Mouse (Mus musculus) cerebellum, adult 11 months (tissue): ENCODE measurements around the gene Nfix.

Experiments used
- DNase-seq: peaks from one replicate; pipeline ENCODE4 v3.0.0; 2022

Gene Nfix

DNA sequence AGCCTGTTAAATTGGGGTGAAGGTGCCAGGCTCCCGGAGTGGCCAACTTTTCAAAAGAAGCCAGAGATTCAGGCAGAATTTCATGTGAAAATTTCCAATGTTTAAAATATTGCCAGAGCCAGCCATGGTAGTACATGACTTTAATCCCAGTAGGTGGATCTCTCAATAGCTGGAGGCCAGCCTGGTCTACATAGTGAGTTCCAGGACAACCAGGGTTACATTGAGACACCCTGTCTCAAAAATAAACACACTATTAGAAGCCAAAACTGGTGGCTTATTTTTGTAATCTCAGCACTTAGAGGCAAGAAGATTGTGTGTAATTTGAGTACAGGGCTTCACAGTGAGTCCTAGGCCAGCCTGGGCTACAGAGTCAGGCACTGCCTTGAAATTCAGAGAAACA lies 90.2 kb downstream of the Nfix start:
- no peak for DNase-seq

GRCm38 (mm10) chr8:84708774-84709475 lies 91.2 kb downstream of the Nfix start:
- peak; percentile 88 for DNase-seq

DNA sequence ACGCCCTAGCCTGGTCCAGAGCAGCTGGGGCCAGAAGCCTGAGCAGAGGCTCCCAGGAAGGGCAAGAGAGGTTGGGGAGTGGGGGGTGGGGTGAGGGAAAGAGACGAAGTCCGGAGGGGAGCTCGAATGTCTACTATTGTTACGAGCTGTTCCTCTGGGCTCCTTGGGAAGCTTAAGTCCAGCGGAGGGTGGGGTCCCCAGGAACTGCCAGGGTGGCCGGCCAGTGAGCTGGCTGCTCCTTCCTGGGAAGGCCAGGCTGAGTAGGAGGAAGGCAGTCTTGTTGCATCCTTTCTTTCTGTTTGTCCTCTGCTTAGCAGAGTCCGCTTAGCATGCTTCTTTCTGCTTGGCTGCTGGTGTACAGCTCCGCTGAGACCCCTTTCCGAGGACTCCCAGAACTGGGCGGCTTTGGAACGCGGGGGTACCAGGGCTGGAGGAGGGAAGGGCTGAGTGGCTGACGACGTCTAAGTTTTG lies 92.0 kb downstream of the Nfix start:
- DNase-seq = no peak

DNA sequence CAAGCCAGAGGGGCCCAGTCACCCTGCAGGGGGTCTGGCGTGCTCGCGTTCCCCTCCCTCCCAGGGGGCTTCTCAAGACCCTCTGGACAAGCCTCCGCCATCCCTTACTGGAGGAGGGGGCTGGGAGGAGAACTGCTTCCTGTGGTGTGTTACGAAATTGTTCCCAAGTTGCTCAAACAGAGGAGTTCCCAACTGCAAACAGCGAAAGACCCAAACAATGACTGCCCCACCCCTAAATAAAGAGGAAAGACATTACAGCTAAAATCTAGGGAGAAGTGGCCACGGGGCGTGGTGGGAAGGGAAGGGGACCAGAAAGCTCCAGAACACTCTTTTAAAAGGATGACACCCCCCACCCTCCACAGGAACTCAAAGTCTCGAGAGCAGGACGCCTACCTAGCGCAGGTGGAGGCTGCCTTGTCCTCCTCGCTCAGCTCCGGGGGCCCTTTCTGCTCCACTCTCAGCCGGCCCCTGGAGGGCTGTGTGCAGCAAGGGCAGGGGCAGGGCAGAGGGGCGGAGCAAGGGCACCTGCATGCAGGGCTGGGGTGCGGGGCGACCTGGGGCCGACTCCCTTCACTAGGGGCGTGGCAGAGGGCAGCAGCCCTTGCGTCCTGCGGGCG lies 92.8 kb downstream of the Nfix start:
- no peak for DNase-seq

- DNase-seq = no peak
These were observed 93.4 kb downstream of the Nfix start for GRCm38 (mm10) chr8:84706610-84707266.

GRCm38 (mm10) chr8:84705960-84706359 lies 94.2 kb downstream of the Nfix start:
- DNase-seq = no peak

- DNase-seq = no peak
These were observed 95.0 kb downstream of the Nfix start for GRCm38 (mm10) chr8:84704867-84705831.

DNA sequence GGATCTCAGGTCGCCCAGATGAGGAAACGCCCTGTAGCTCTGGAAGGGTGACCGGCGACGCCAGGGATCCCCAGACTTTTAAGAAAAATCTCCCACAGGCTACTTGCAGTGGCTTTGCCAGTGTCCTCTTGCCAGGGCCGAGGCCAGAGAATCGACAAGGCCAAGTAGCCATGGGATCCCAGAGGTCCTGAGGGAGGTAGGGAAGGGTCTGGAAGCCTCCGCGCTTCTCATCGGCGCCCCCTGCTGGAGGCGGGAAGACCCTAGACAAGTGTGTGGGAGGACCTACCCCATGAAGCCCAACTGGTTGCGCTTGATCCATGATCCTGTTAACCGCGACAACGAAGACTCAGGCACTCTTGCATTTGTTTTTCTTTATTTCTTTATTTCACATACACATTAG lies 95.8 kb downstream of the Nfix start:
- DNase-seq = peak; percentile 63

DNA sequence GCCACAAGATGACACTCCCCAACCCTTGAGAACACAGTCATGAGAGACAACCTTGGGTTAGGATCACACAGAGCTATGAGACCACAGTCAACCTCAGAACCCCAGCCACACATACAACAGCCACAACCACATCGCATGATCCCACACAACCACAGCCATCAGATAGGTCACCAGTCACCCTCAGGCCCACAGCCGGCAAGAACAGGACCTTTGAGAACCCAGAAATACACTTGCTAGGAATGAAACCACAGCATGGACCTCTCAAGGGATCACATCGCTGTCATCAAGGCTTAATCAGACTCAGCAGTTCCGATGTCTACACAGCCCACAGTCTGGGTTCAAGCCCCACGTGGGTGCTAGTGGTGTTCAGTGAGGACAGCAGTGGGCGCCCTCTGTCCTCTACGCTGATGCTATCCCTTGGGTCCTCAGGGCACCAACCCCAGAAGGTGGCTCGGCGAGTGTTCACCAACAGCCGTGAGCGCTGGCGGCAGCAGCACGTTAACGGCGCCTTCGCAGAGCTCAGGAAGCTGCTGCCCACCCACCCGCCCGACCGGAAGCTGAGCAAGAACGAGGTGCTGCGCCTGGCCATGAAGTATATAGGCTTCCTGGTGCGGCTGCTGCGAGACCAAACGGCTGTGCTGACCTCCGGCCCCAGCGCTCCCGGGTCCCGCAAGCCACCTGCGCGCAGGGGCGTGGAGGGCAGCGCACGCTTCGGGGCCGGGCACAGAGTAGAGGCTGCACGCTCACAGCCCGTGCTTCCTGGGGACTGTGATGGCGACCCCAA lies 96.5 kb downstream of the Nfix start:
- no peak for DNase-seq

GRCm38 (mm10) chr8:84702963-84703465 lies 97.1 kb downstream of the Nfix start:
- no peak for DNase-seq

DNA sequence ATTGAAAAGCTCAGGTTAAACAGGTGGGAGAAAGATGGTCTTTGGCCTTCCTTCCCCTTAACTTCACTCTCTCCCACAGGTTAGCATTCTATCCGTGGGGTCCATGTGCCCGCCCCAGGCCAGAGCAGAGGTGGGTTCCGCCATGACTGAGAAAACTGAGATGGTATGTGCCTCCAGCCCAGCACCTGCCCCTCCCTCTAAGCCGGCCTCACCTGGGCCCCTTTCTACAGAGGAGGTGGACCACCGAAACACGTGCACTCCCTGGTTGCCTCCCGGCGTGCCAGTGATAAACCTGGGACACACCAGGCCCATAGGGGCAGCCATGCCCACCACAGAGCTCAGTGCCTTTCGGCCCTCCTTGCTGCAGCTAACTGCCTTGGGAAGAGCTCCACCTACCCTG lies 97.6 kb downstream of the Nfix start:
- no peak for DNase-seq

- no peak for DNase-seq
These were observed 98.9 kb downstream of the Nfix start, which contains the start of gene Lyl1 for GRCm38 (mm10) chr8:84700941-84701911. TSS of gene Lyl1 (plus strand) at chr8:84701457.

- no peak for DNase-seq
These were observed 99.6 kb downstream of the Nfix start for GRCm38 (mm10) chr8:84700526-84700925.

GRCm38 (mm10) chr8:84699861-84700322 lies 100.3 kb downstream of the Nfix start:
- no peak for DNase-seq

- DNase-seq = no peak
These were observed 101.2 kb downstream of the Nfix start for GRCm38 (mm10) chr8:84698929-84699401.

DNA sequence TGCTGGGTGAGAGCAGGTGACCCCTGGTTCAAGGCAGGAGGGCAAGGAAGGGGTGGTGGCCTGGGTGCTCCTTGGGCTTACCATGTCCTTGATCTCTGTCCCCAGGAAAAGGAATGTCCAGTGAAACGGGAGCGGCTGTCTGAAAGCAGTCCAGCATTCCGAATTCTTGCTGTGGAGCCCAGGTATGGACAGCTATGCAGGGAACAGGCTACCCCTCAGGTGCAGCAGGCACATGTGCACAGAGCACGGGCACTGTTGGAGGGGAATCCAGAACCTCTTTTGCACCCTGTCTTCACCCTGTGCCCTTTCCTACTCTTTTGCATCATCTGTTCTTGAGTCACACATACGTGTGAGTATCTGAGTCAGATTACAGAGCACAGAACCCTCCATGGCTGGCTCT lies 101.9 kb downstream of the Nfix start:
- DNase-seq = no peak

- DNase-seq = no peak
These were observed 102.7 kb downstream of the Nfix start for GRCm38 (mm10) chr8:84697166-84698130.

DNA sequence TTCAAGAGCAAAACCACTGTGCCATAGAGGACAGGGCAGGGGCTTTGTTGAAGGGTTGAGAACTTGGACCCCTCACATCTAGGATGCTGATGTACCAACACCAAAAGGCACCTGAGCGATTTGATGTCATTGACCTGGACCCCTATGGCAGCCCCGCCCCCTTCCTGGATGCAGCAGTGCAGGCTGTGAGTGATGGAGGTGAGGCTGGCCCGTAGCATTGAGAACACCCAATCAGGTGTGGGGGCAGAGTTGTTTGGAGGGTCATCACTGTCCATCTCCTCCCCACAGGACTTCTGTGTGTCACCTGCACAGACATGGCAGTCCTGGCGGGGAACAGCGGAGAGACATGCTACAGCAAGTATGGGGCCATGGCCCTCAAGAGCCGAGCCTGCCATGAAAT lies 105.0 kb downstream of the Nfix start:
- no peak for DNase-seq

DNA sequence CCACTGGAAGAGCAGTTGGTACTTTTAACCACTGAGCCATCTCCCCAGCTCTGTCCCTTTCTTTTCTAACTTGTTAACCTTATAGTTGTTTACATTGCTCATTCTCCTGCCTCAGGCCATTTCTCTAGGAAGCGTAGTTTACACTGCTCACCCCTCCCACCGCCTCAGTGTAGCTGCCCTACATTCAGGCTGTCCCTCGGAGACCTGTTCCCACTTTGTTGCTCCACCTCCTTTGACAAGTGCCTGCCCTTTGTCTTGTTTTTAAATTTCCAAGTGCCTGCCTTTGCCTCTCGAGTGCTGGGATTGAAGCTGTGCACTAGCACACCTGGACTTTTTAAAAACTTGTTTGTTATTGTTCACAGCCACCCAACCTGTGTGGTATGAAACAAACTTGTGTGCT lies 106.8 kb downstream of the Nfix start:
- no peak for DNase-seq
